Mouse (Mus musculus): ENCODE data around the gene Cdc16. TPM values are rescaled to one million over a fixed set of nuclear protein-coding genes. Genes with fewer than 3 reads are reported as not detected.
"Not testable (repeated sequence)": the region's sequence is repeated elsewhere in the genome, so short reads cannot be mapped to it uniquely, and the experiment has no call there.

The Cdc16 gene
- polyA plus RNA-seq, 1 experiment from 2014 or later, result 260 TPM

GRCm38 (mm10) chr8:13740817-13741613 lies 16.5 kb upstream of the Cdc16 start:
- Histone ChIP-seq H3K4me3 (ENCODE audit: low read depth, low read length) (no peak overlapping the region), H3K4me2 (peak overlapping the region; percentile 34), H3K27me3 (ENCODE audit: insufficient read depth, low read length) (no peaks in the 10 kb centered on the region), H3K9ac (no peak overlapping the region), H3K27ac (ENCODE audit: low read depth) (peak overlapping the region; percentile 86), H3K36me3 (ENCODE audit: insufficient read depth) (no peaks in the 10 kb centered on the region), H3K9me3 (ENCODE audit: low read depth, low read length) (no peaks in the 10 kb centered on the region), H3K4me1 (ENCODE audit: insufficient read depth) (0 out of 2 replicates have a peak, but pooled peaks cover 5% of the 10 kb centered on the region)
- no peak for DNase-seq
- 61% methylated on average over 7 of the region's 7 CpGs for WGBS
- no peak for TF ChIP-seq CTCF (IDR thresholded peaks at IDR 0.05; ENCODE audit: low read depth)
- no peak for ATAC-seq (ENCODE audit: insufficient read depth)

GRCm38 (mm10) chr8:13746212-13746611 lies 11.3 kb upstream of the Cdc16 start:
- not testable (repeated sequence) for ATAC-seq (ENCODE audit: insufficient read depth); H3K36me3 ChIP-seq (ENCODE audit: insufficient read depth); H3K4me3 ChIP-seq (ENCODE audit: low read depth, low read length); DNase-seq; H3K4me2 ChIP-seq; H3K9ac ChIP-seq; H3K27me3 ChIP-seq (ENCODE audit: insufficient read depth, low read length); H3K9me3 ChIP-seq (ENCODE audit: low read depth, low read length); H3K4me1 ChIP-seq (ENCODE audit: insufficient read depth); H3K27ac ChIP-seq (ENCODE audit: low read depth)
- WGBS, result 89% methylated on average over 5 of the region's 6 CpGs

GRCm38 (mm10) chr8:13747626-13748025 lies 9.8 kb upstream of the Cdc16 start:
- Histone ChIP-seq H3K27ac (ENCODE audit: low read depth) (no peak overlapping the region), H3K9ac (no peak overlapping the region), H3K4me2 (no peak overlapping the region), H3K9me3 (ENCODE audit: low read depth, low read length) (no peaks in the 10 kb centered on the region), H3K4me1 (ENCODE audit: insufficient read depth) (no peaks in the 10 kb centered on the region), H3K36me3 (ENCODE audit: insufficient read depth) (no peaks in the 10 kb centered on the region), H3K4me3 (ENCODE audit: low read depth, low read length) (no peak overlapping the region), H3K27me3 (ENCODE audit: insufficient read depth, low read length) (no peaks in the 10 kb centered on the region)
- TF ChIP-seq CTCF (IDR thresholded peaks at IDR 0.05; ENCODE audit: low read depth), result no peak
- DNase-seq, result peak; percentile 28
- ATAC-seq (ENCODE audit: insufficient read depth), result no peak
- WGBS, result 17% methylated on average over 3 of the region's 3 CpGs

- TF ChIP-seq CTCF (IDR thresholded peaks at IDR 0.05; ENCODE audit: low read depth), result peak; percentile 85
- Histone ChIP-seq H3K27me3 (ENCODE audit: insufficient read depth, low read length) (no peaks in the 10 kb centered on the region), H3K36me3 (ENCODE audit: insufficient read depth) (no peaks in the 10 kb centered on the region), H3K4me1 (ENCODE audit: insufficient read depth) (peaks cover 3% of the 10 kb centered on the region; the same call in 1 of the 2 replicates), H3K9ac (no peak overlapping the region), H3K4me3 (ENCODE audit: low read depth, low read length) (no peak overlapping the region), H3K4me2 (no peak overlapping the region), H3K27ac (ENCODE audit: low read depth) (no peak overlapping the region), H3K9me3 (ENCODE audit: low read depth, low read length) (no peaks in the 10 kb centered on the region; the same call in 1 of the 2 replicates)
- ATAC-seq (ENCODE audit: insufficient read depth) (no peak), DNase-seq (peak; percentile 92)
- WGBS, result 21% methylated on average over 2 of the region's 2 CpGs
Observed at GRCm38 (mm10) chr8:13753680-13754079, 3.8 kb upstream of the Cdc16 start.

- Histone ChIP-seq H3K4me2 (peak overlapping the region; percentile 75), H3K27me3 (ENCODE audit: insufficient read depth, low read length) (no peaks in the 10 kb centered on the region), H3K27ac (ENCODE audit: low read depth) (peak overlapping the region; percentile 92; the same call in 1 of the 2 replicates), H3K9ac (peak overlapping the region; percentile 97; the same call in 1 of the 2 replicates), H3K4me3 (ENCODE audit: low read depth, low read length) (0 out of 2 replicates have a peak overlapping the region, but pooled peaks have one; percentile 99), H3K4me1 (ENCODE audit: insufficient read depth) (peaks cover 3% of the 10 kb centered on the region; the same call in 1 of the 2 replicates), H3K9me3 (ENCODE audit: low read depth, low read length) (no peaks in the 10 kb centered on the region; the same call in 1 of the 2 replicates), H3K36me3 (ENCODE audit: insufficient read depth) (peaks cover 21% of the 10 kb centered on the region)
- ATAC-seq (ENCODE audit: insufficient read depth) (peak; percentile 60), DNase-seq (peak; percentile 82)
- TF ChIP-seq CTCF (IDR thresholded peaks at IDR 0.05; ENCODE audit: low read depth), result no peak
- WGBS, result 31% methylated on average over 7 of the region's 7 CpGs
Observed at GRCm38 (mm10) chr8:13756480-13756879, 996 bp upstream of the Cdc16 start.

- H3K9ac ChIP-seq, result peak overlapping the region; percentile 97
- peaks cover 3% of the 10 kb centered on the region; the same call in 1 of the 2 replicates for H3K4me1 ChIP-seq (ENCODE audit: insufficient read depth)
- H3K27me3 ChIP-seq (ENCODE audit: insufficient read depth, low read length), result no peaks in the 10 kb centered on the region
- peak; percentile 50 for ATAC-seq (ENCODE audit: insufficient read depth)
- under 1% methylated on average over 38 of the region's 38 CpGs for WGBS
- peak overlapping the region; percentile 92 for H3K27ac ChIP-seq (ENCODE audit: low read depth)
- DNase-seq, result peak; percentile 86
- peak; percentile 76 for TF ChIP-seq CTCF (IDR thresholded peaks at IDR 0.05; ENCODE audit: low read depth)
- peak overlapping the region; percentile 99 for H3K4me3 ChIP-seq (ENCODE audit: low read depth, low read length)
- peak overlapping the region; percentile 75 for H3K4me2 ChIP-seq
- H3K9me3 ChIP-seq (ENCODE audit: low read depth, low read length), result no peaks in the 10 kb centered on the region; the same call in 1 of the 2 replicates
- H3K36me3 ChIP-seq (ENCODE audit: insufficient read depth), result peaks cover 36% of the 10 kb centered on the region
Observed at GRCm38 (mm10) chr8:13757805-13758727, 590 bp downstream of the Cdc16 start.
